Mouse (Mus musculus) ES-E14 (cell line): ENCODE results near the gene Chat. TPM values are rescaled to one million over a fixed set of nuclear protein-coding genes. Genes with fewer than 3 reads are reported as not detected.

ENCODE experiments used
- DNase-seq: peaks from one replicate; pipeline ENCODE4 v3.0.0-alpha.2; 2013; ENCODE audit warnings: low read depth, low spot score
- H3K27ac ChIP-seq: 2 replicates; pipeline ENCODE4 v1.5.1; 2012; ENCODE audit warnings: low read depth, mild to moderate bottlenecking, low read length, moderate library complexity, mixed read lengths; ENCODE audit not compliant: poor library complexity, insufficient read depth, severe bottlenecking
- H3K36me3 ChIP-seq: 2 replicates; pipeline ENCODE4 v1.6.1; 2012; ENCODE audit warnings: mild to moderate bottlenecking, low read length, moderate library complexity, mixed read lengths; ENCODE audit not compliant: control insufficient read depth, poor library complexity, insufficient read depth, severe bottlenecking
- H3K4me1 ChIP-seq, 2 experiments: fragments of 150-350 bp in 1 of 2; sonication (generic) in 1 of 2; 2 replicates each; pipeline ENCODE4 v1.6.1; 2012; ENCODE audit warnings: low read length in 2 of 2, mild to moderate bottlenecking in 1 of 2, mixed read lengths in 1 of 2; ENCODE audit not compliant: control insufficient read depth in 2 of 2, insufficient read depth in 2 of 2, poor library complexity in 1 of 2
- H3K4me3 ChIP-seq, 2 experiments: fragments of 150-350 bp in 1 of 2; sonication (generic) in 1 of 2; 2 replicates each; pipeline ENCODE4 v1.5.1; 2012; ENCODE audit warnings: low read length in 2 of 2, low read depth in 1 of 2, mild to moderate bottlenecking in 1 of 2, mixed read lengths in 1 of 2; ENCODE audit not compliant: insufficient read depth in 1 of 2, poor library complexity in 1 of 2, severe bottlenecking in 1 of 2
- H3K9ac ChIP-seq: 2 replicates; pipeline ENCODE4 v1.6.1; 2012; ENCODE audit warnings: low read depth, mild to moderate bottlenecking, low read length, mixed read lengths; ENCODE audit not compliant: poor library complexity, insufficient read depth, severe bottlenecking
- H3K9me3 ChIP-seq: fragments of 150-350 bp; sonication (generic); 2 replicates; pipeline ENCODE4 v1.6.1; 2012; ENCODE audit warnings: low read depth, mild to moderate bottlenecking, low read length; ENCODE audit not compliant: control insufficient read depth, insufficient read depth
- CHD2 ChIP-seq: IDR thresholded peaks from 2 replicates; pipeline ENCODE4 v1.6.1; 2014; ENCODE audit warnings: mild to moderate bottlenecking, low read depth, low read length, inconsistent platforms
- HCFC1 ChIP-seq: IDR thresholded peaks from 2 replicates; pipeline ENCODE4 v1.6.1; 2012; ENCODE audit warnings: low read length, inconsistent platforms, borderline replicate concordance; ENCODE audit not compliant: insufficient read depth
- MAFK ChIP-seq: IDR thresholded peaks from 2 replicates; pipeline ENCODE4 v1.6.1; 2014; ENCODE audit warnings: mild to moderate bottlenecking, low read depth, low read length, inconsistent platforms; ENCODE audit not compliant: insufficient read depth
- ZC3H11A ChIP-seq: IDR thresholded peaks from 2 replicates; pipeline ENCODE4 v1.6.1; 2012; ENCODE audit warnings: low read depth, mild to moderate bottlenecking, inconsistent platforms, low read length, borderline replicate concordance
- ZNF384 ChIP-seq: IDR thresholded peaks from 2 replicates; pipeline ENCODE4 v1.6.1; 2012; ENCODE audit warnings: low read depth, low read length, inconsistent platforms
- in situ Hi-C, 2 experiments: fragments of 600-800 bp; cut with MboI; formaldehyde crosslinking; loops; one replicate each; pipeline ENCODE4 v1.15.1; 2025; ENCODE audit warnings: low sequenced_read_pairs in 2 of 2, inconsistent platforms in 1 of 2; ENCODE audit not compliant: unreplicated experiment in 2 of 2
- total RNA-seq: library from RNA; depleted of rRNA; stranded (reverse); fragments of 300-350 nt; gene quantifications from 2 replicates; pipeline ENCODE4 v1.2.3, GENCODE M21; 2012

The Chat gene
- total RNA-seq, 1 experiment: 0.09 TPM

GRCm38 (mm10) chr14:32482061-32482460, 16.3 kb upstream of the Chat start:
- in situ Hi-C loops: no loop called here
- no peak overlapping the region for H3K27ac ChIP-seq
- H3K36me3 ChIP-seq: no peaks in the 10 kb centered on the region
- no peak overlapping the region for H3K9ac ChIP-seq
- no peak overlapping the region for H3K4me3 ChIP-seq
- TF ChIP-seq ZC3H11A: peak; percentile 97
- no peak for TF ChIP-seq CHD2
- TF ChIP-seq ZNF384: no peak
- no peak for TF ChIP-seq MAFK
- TF ChIP-seq HCFC1: no peak
- peak; percentile 24 for DNase-seq
- H3K9me3 ChIP-seq: no peaks in the 10 kb centered on the region
- H3K4me1 ChIP-seq: no peaks in the 10 kb centered on the region

GRCm38 (mm10) chr14:32477581-32477980, 11.8 kb upstream of the Chat start:
- Histone ChIP-seq H3K27ac (no peak overlapping the region), H3K4me1 (no peaks in the 10 kb centered on the region), H3K9ac (no peak overlapping the region), H3K9me3 (no peaks in the 10 kb centered on the region), H3K4me3 (no peak overlapping the region), H3K36me3 (no peaks in the 10 kb centered on the region)
- no peak for DNase-seq
- in situ Hi-C loops: no loop called here
- no peak for TF ChIP-seq ZC3H11A
- TF ChIP-seq CHD2: no peak

- Histone ChIP-seq H3K9ac (no peak overlapping the region), H3K9me3 (no peaks in the 10 kb centered on the region), H3K36me3 (no peaks in the 10 kb centered on the region), H3K4me3 (no peak overlapping the region), H3K27ac (no peak overlapping the region), H3K4me1 (no peaks in the 10 kb centered on the region)
- in situ Hi-C loops: no loop called here
- no peak for DNase-seq
- no peak for TF ChIP-seq HCFC1
- no peak for TF ChIP-seq ZNF384
- no peak for TF ChIP-seq CHD2
- no peak for TF ChIP-seq ZC3H11A
These were observed 10.8 kb upstream of the Chat start for GRCm38 (mm10) chr14:32476559-32476958.

GRCm38 (mm10) chr14:32472996-32473395, 7.2 kb upstream of the Chat start:
- no peak overlapping the region for H3K27ac ChIP-seq
- DNase-seq: peak; percentile 51
- no peaks in the 10 kb centered on the region for H3K4me1 ChIP-seq
- H3K9me3 ChIP-seq: no peaks in the 10 kb centered on the region
- H3K9ac ChIP-seq: no peak overlapping the region
- in situ Hi-C loops: no loop called here
- TF ChIP-seq CHD2: no peak
- peak; percentile 67 for TF ChIP-seq ZC3H11A
- no peaks in the 10 kb centered on the region for H3K36me3 ChIP-seq
- H3K4me3 ChIP-seq: no peak overlapping the region

GRCm38 (mm10) chr14:32467606-32468005, 1.8 kb upstream of the Chat start:
- no peak overlapping the region for H3K9ac ChIP-seq
- no peaks in the 10 kb centered on the region for H3K9me3 ChIP-seq
- H3K4me1 ChIP-seq: peaks cover 0 to 14% of the 10 kb centered on the region in 2 experiments; a peak in 1 of 4 replicates
- H3K27ac ChIP-seq: no peak overlapping the region
- TF ChIP-seq ZC3H11A (no peak), ZNF384 (no peak), CHD2 (no peak), HCFC1 (no peak), MAFK (no peak)
- DNase-seq: peak; percentile 43
- no peaks in the 10 kb centered on the region for H3K36me3 ChIP-seq
- no peak overlapping the region for H3K4me3 ChIP-seq
- in situ Hi-C loops: no loop called here
